Mouse (Mus musculus) embryonic fibroblast, embryonic 13.5 days (primary cell): ENCODE data around the gene Glrb.

ENCODE experiments used
- CTCF ChIP-seq: IDR thresholded peaks from 2 replicates; pipeline ENCODE4 v1.5.1; 2011; ENCODE audit warnings: mild to moderate bottlenecking, control low read depth, low read length, moderate library complexity, borderline replicate concordance; ENCODE audit not compliant: insufficient read depth
- POLR2A ChIP-seq: IDR thresholded peaks from 2 replicates; pipeline ENCODE4 v1.6.1; 2011; ENCODE audit warnings: low read depth, mild to moderate bottlenecking, control low read depth, low read length, moderate library complexity

- TF ChIP-seq POLR2A (no peak), CTCF (no peak)
Measured at GRCm38 (mm10) chr3:80797935-80798334, 115.5 kb downstream of the Glrb start.
